Mouse (Mus musculus): ENCODE results near the gene Frrs1.
"Not testable (repeated sequence)": the region's sequence is repeated elsewhere in the genome, so short reads cannot be mapped to it uniquely, and the experiment has no call there.

The Frrs1 gene

DNA sequence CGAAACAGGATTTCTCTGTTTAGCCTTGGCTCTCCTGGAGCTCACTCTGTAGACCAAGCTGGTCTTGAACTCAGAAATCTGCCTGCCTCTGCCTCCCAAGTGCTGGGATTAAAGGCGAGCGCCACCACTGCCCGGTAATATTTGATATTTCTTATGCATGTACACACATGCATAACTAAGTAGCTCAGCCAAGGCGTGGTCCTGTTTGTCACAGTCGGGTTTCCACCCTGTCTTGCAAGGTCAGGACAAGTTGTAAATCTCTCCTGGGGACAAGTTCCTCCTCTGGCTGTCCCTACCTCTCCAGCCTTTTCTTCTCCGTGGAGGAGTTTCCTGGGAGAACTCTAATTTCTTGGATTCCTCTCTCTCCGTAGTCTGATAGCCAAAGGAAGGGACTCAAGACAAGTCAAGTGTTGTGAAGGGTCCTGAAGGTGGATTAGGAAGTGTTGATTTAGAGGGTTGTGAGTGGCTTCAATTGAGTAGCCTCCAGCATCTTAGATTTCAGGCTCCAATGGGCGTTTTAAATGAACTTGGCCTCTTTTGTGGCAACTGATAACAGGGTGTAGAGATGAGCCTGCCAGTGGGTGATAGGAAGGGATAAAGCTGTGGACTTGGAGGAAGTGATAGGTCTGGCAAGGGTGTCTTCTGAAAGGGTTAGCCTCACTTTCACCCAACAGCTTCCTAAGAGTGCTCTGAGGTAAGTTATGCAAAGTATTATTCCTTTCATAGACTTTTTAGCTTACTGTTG lies at the start of gene Frrs1:
Gene Frrs1 (plus strand): TSS at position 524 of the 745 bp plus-strand sequence.
- DNase-seq (ENCODE audit: low spot score) = no peak

DNA sequence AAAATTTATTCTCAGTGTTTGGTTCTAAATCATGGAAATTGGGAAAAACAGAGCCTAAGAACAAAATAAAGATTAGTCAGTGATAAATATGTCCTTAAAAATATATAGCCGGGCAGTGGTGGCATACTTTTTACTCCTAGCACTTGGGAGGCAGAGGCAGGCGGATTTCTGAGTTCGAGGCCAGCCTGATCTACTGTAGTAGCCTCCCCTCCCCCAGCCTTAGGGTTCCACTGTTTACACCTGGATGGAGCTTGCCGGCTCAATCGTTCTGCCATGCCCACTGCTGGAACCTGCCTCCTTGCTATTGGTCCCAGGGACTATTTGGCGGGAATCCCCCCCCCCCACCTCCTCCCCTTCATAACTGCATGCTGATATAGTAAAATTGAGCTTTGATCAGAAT lies 48.9 kb upstream of the Frrs1 start:
- not testable (repeated sequence) for DNase-seq (ENCODE audit: low spot score)

DNA sequence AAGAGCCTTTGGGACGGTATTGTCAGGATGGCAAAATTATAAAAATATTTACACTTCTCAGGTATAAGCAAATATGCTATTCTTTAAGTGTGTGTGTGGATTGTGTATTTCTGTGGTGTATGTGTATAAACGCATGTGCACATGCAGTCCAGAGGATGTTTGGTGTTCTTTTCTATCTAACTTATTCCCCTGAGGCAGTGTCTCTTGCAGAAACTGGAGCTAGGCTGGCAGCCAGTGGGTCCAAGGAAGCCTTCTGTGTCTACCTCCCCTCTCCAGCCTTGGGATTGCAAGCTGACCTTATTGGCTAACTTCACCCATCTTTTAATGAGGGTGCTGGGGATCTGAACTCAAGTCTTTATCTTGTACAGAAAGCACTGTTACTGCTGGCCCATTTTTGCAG lies 46.3 kb upstream of the Frrs1 start:
- no peak for DNase-seq (ENCODE audit: low spot score)

DNA sequence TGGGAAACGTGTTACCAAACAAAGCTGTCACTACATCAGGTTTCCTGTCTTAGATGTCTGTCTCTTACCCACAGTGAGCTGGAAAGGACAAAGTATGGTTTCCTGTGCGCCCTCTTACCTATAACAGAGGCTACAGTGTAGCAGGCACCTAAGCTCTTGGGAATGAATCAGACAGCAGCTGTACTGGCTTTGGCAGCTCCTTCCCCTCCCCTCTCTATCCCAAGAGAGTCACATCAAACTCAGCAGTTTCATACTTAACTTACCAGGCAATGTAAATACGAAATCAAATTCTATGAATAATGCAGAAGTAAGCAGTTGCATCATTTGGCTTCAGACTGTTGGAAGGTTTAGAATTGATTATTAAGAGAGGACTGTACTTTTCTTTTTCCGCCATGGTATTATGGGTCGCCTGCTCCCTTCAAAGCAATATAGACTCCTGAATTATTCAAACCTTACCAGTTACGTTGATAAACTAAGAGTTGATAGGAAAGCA lies 43.9 kb upstream of the Frrs1 start:
- no peak for DNase-seq (ENCODE audit: low spot score)

DNA sequence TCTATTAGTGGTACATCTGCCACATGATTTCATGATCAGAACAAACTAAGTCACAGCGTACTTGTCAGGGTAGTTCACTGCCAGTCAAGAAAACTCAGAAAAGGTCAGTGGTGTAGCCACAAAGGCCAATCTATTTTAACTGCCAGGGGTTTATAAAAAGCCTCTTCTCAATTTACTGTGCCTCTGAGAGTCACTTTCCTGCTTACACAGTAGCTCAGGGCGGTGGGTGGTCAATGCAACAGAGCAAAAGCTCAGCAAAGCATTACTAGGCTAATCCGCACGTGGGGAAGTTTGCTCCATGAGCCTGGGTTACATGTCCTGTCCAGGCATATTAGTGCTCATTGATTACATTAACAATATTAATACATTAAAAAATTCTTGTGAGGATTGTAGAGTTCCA lies 43.3 kb upstream of the Frrs1 start:
- no peak for DNase-seq (ENCODE audit: low spot score)

DNA sequence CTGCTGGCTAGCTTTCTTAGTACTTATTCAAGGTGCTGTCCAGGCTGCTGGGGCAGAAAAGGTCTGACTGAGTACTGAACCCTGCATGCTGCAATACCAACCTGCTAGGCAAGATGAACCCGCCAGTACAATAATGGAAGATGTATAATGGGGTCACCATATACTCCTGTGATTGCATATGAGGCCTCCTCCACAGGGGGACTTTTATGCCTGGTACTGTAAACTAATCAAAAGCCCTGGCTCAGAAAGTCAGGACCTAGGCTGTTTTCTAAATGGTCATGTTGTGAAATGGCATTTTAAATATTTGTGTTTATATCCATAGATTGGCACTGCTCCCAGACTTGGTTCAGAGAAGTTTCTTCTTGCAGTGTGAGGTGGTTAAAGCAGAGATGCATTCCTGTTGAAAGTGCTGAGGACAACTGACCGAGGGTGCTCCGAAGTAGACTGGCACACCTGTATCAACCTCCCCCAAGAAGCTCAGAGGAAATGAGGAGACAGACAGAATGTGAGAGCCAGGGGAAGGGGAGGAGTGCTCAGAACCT lies 42.5 kb upstream of the Frrs1 start:
- no peak for DNase-seq (ENCODE audit: low spot score)

DNA sequence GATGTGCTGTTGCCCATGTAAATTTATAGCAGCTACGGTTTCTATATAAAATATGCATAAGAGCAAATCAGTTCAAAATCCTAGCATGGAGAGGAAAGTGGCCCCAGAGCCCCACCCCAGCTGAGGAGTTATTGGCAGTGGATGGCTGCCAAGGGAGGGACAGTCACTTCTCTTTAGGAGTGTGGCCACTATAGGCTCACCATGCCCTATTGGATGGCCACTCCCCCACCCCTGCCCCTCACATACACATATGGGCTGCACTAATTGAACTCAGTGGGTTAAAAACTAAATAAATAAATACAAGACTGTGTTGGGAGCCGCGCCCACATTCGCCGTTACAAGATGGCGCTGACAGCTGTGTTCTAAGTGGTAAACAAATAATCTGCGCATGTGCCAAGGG lies 42.0 kb upstream of the Frrs1 start:
- DNase-seq (ENCODE audit: low spot score) = no peak

DNA sequence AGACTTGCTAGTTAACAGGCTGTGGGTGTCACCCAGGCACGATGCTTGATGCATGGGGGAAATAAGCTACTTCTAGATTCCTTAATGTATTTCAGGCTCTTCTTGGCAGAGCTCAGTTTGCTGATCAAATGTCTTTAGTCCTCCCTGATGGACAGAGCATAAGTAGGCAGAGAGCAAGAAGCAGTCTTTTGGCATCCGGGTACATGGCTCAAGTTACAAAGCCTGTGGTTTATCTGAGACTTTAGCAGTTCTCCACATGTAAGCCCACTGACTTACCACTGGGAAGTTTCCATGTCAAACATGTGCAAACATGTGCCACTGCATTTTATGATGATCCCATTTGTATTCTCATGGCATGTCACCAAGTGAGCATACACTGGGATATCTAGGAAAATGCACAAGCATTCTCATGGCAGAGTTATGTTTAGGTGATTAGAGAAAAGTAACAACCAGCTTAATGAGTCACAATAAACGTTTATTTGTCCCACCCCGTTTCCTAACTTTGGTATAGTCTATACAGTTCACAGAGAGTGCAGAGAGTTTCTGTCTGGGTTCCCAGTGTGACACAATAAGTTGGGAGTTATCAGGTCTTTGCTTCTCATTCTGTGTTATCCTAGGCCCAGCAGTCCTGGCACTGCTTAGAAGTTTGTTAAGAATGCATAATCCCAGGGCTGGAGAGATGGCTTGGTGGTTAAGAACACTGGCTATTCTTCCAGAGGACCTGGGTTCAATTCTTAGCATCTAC lies 32.6 kb upstream of the Frrs1 start:
- DNase-seq (ENCODE audit: low spot score) = no peak

DNA sequence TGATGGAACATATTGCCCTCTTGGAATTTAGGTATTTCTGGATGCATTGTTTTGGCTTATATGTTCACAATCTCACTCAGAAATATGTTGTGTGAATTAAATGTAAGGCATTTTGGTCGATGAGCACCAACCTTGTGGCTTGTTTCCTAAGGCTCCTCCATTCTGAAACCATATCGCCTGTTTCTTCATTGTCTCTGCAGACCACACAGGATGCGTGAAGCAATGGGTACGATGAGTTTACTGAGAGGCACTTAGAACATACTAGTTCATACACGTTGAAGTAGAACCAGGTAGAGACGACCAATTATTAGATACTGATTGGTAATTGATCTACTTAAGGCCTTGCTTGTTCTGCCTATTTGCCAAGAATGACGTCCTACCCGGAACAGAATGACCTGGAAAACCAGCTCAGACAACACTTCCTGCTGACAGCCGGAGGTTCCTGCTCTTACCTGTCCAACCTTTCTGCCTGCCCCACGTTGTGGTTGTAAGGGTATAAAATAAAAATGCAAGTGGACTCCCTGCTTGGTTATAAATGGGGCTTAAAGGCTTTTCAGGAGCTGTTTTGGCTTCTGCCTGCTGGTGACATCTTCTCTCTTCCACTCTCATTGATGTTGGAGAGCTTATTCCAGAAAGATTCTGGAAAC lies 29.9 kb upstream of the Frrs1 start:
- DNase-seq (ENCODE audit: low spot score) = no peak

DNA sequence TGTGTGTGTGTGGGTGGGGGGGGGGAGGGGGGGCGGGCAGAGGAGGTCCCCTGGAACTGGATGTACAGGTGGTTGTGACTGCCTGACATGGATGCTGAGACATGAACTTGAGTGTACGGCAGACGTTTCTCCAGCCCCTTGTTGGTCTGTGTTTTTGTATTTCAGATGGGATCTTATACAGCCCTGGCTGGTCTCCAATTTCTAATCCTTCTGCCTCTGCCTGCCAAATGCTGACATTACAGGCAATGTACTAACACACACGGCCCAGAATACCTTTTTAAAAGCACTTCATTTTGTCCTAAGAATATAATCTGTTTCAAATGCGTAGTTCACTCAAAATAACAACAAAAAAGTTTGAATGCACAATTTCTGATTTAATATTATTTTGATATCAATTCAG lies 27.9 kb upstream of the Frrs1 start:
- DNase-seq (ENCODE audit: low spot score) = no peak

DNA sequence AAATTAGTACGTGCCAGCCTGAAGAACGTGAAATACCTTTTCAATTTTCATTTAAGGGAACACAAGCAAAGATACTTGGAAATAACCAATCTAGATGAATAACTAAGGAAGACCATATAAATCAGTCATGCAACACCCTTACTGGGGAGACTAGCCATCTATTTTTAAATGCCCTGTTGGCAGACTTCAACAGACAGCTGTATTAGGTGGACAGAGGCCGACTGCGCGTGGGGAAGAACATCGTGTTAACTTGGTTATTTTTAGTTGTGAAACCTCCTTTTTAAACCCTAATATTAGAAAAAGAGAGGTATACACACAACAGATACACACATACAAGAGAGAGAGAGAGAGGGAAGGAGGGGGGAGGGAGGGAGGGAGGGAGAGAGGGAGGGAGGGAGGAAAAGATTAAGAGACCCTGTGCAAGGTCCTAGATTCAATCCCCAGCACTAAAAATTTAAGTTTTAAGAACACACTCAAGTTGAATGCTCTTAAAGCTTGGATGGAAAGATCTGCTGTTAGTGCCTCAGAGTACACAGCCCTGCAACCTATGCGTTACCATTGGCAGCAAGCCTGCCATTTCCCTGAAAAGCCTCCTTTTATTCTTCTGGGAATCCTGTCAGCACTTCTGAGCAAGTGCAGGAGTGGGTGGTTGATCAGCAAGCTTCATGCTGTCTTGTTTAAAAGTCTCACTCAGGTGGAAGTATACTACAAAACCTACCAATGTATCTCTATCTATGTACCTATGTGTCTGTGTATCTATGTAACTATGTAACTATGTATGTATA lies 26.5 kb upstream of the Frrs1 start:
- DNase-seq (ENCODE audit: low spot score) = no peak

DNA sequence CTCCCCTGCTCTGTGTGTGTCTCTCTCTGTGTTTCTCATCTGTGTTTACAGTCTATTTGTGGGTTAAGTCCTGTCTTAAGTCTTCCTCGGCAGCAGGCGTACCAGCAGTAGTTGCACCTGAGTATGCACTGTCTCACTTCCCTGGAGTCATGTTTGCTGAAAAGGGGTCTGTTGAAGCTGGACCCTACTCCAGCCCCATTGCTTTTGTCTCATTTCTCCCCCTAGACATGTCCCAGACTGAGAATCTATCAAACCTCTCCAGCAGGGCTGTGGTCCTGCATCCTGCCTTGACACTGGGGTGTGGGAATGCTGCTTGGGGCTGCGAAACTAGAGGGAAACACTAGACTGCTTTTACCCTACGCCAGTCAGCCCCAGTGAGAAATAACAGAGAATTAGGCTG lies 25.8 kb upstream of the Frrs1 start:
- no peak for DNase-seq (ENCODE audit: low spot score)

DNA sequence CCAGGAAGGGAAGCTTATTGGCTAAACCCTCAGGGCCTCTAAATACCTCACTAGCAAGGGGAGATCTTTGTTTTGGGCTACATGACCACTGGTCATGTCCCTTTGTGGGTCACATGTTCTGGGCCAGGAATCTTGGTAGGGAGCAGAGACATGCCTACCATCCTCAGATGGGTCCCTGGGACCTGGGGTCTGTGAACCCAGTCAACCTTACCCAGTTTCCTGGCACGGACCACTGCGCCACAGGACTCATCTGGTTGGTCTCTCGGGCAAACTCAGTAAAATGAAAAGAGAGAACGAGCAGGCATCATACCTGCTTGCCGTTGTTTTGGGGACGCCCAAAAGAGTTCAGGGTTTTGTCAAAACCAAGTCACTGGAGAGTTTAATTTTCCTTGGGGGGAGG lies 25.0 kb upstream of the Frrs1 start:
- DNase-seq (ENCODE audit: low spot score) = no peak

DNA sequence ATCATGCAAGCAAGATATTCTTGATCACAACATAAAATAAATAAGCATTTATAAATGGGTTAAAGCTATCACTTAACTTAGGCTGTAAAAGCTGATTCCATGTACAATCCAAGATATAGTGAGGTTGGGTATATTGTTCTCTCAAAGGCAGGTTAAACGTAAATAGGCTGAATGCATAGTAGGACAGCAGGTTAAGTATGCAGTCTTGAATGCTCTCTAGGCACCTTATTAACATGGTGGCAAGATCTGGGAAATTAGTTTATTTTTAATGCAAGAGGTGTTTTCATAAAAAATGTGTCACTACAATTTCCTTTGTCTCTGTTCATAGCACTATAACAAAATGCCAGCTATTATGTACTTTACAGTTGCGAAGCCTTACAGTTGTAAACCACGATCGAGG lies 23.9 kb upstream of the Frrs1 start:
- DNase-seq (ENCODE audit: low spot score) = no peak

DNA sequence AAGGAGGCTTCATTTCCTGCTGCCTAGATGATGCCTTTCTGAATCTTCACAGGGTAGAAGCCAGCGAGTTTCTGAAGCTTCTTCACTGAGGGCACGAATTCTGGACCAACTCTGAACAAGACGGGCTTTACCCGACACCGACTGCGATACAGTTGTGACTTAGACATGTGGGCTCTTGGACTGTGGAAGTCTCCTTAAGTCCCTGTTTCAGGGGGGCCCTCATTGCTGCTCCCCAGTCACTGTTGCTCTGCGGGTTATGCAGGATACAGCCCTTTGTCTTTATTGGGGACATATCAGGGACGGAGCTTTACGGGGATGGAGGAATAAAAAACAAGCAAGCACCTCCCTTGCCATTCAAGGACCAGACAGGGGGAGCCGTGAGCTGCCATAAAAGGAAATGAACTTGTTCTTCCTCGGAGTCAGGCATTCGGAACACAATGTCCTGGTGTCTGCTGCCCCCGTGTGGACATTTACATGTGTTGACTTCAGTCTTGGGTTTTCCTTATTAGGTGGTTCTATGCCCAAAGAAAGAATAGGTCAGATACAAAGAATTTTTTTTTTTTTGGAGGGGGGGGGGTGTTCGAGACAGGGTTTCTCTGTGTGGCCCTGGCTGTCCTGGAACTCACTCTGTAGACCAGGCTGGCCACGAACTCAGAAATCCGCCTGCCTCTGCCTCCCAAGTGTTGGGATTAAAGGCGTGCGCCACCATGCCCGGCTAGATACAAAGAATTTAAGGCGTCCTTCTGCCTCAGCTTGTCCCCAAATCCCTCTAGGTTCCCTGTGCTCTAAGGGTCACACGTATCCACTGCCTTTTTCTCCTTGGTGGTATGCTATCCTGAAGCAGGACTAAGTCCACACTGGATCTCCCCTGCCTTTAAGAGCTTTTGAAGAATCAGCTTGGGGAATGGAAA lies 23.2 kb upstream of the Frrs1 start:
- peak; percentile 73 for DNase-seq (ENCODE audit: low spot score)

DNA sequence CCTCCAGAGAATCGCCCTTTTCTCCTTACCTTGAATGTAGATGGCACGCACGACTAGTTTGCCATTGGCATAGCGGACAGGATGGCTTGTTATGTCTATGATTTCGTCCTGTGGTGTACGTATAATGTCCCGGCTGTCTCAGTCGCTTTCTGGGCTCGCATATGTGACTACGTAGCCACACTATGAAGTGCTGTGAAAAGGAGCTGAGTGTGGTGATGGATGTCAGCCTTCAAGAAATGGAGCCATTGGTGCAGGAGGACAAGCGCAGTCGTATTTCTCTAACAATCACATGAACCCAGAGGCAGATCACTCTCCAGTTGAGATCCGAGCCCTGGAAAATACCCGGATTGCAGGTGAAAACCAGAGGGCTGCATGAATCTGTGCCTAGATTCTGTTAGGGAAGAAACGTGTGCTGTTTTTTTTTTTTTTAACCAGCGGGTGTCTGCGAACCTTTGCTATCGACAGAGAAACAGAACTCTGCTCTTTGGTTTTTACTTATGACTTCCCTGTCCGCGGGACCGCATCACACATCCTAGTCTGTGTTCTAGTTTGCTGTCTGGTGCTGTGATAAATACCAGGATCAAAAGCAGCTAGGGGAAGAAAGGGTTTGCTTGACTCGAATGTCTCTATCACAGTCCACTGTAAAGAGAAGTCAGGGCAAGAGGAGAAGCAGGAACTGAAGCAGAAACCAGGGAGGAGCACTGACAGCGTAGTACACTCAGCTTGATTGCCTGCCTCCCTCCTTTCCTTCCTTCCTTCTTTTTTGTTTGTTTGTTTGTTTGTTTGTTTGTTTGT lies 22.4 kb upstream of the Frrs1 start:
- DNase-seq (ENCODE audit: low spot score) = no peak

DNA sequence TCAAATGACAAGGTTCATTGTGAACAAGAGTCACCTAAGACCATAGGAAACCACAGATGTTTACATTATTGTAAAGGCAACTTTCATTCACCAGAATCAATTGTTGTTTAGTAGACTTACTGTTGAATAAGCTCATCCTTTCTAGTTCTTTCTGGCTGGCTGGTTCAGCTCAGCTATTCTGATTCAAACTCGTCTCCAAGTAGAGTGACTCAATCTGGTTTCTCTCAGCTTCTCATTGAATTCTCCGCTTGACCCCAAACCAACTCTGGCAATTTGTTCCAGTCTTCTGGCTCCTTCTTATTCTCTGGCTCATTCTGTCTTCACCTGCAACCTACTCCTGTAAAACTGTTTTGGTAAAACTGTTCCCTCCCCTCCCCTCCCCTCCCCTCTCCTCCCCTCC lies 18.0 kb upstream of the Frrs1 start:
- no peak for DNase-seq (ENCODE audit: low spot score)

DNA sequence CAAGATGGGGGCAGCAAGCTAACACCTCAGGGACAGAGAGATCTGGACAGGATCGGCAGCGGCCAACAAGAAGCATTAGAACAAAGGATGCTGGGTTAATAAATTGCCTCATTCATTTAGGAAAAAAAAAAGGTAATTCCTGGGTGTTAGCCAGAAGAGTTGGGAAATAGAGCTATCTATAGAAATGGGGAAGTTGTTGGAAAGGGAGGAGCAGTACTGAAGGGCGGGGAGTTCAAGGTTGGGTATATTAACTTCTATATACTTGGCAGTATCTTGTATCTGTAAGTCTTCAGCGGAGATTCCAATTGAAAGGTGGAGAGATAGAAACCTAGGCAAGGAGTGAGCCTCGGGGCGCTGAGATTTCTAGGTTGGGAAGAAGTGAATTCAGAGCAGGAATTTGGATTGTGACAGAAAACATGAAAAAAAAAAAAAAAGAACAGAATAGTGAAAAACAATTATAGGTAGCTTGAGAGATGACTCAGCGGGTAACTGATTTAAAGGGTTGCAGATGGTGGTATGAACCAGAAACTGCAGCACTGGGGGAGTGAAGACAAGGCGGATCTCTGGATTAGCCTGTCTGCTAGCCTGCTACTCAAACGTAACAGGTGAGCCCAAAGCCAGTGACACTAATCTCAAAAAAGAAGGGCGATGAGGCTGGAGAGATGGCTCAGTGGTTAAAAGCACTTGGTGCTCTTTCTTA lies 14.2 kb upstream of the Frrs1 start:
- DNase-seq (ENCODE audit: low spot score) = no peak

DNA sequence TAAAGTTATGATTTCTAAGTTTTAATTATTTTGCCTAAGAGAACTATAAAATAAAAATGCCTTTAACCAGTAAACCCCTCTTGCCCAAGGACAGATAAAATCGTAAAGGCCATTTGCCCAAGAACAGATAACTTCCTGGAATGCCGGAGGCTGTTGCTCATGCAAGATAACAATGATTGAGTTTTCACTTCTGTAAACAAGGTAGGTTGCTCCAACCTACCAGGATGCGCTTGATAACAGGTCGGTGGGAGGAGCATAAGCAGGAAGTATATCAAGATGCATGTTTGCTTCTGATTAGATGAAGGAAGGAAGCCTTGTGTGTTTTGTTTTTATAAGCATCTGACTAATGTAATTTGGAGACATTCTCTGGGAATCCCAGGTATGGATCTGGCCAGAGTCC lies 13.2 kb upstream of the Frrs1 start:
- DNase-seq (ENCODE audit: low spot score) = no peak

All from ovary, adult 18-20 months (tissue).